Mouse (Mus musculus) left cerebral cortex, adult 2 months (tissue): Measurements from ENCODE around the gene Junb. TPM values are rescaled to one million over a fixed set of nuclear protein-coding genes. Genes with fewer than 3 reads are reported as not detected.

Experiments used
- DNase-seq, 2 experiments: peaks; one replicate each; pipeline ENCODE4 v3.0.0; 2021 to 2022; ENCODE audit warnings: low spot score in 2 of 2, mixed read lengths in 1 of 2; ENCODE audit errors: extremely low spot score in 1 of 2
- H3K27ac ChIP-seq: fragments of 200-600 bp; 2 replicates; pipeline ENCODE4 v1.8.1; 2022
- H3K4me3 ChIP-seq: fragments of 200-600 bp; 2 replicates; pipeline ENCODE4 v1.8.1; 2022
- CTCF ChIP-seq: fragments of 200-600 bp; IDR thresholded peaks from 2 replicates; pipeline ENCODE4 v1.8.1; 2022; ENCODE audit warnings: antibody characterized with exemption, mild to moderate bottlenecking, moderate library complexity
- intact Hi-C: fragments of 180-260 bp; cut with DNase I; formaldehyde crosslinking; loops from one replicate; pipeline ENCODE4 v1.15.1; 2025
- total RNA-seq, 2 experiments: library from RNA; stranded (reverse); gene quantifications; 2 replicates each; pipeline ENCODE4 v1.2.3; 2021

The Junb gene
- total RNA-seq, 2 experiments from 2014 or later, result 99.5 to 145 TPM

- TF ChIP-seq CTCF, result no peak
- peak within 1 kb of the TSS; percentile 90 for H3K27ac ChIP-seq
- H3K4me3 ChIP-seq, result peak within 1 kb of the TSS; percentile 56
- intact Hi-C loops, result no loop called here
- DNase-seq, result peak; percentile 74 to 76
Measured at GRCm38 (mm10) chr8:84969241-84970134, 9.0 kb downstream of the Junb start, which contains the start of the genes Gm49661, Prdx2 and Rnaseh2a. TSS of gene Gm49661 (minus strand) at chr8:84969433. TSS of gene Prdx2 (plus strand) at chr8:84969587. TSS of gene Rnaseh2a (minus strand) at chr8:84969767.

DNA sequence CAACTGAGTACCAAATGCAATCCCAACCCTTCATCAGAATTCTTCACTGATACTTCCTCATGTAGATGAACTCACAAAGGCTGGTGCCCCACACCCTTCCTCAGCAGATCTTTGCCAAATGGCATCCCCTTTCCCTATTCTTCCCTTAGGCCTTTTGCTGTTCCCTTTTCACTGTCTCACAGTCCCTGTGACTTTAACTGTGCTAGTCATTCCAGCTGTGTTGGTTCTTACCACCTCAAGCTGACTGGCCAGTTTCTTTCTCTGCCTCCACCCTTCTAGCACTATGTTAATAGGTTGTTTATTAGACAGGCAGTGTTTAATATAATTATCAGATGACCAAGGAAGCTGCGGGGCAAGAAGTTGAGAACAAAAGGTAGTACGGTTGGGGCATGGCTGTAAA lies 9.9 kb downstream of the Junb start:
- peak overlapping the region; percentile 90 for H3K27ac ChIP-seq
- no peak for DNase-seq

DNA sequence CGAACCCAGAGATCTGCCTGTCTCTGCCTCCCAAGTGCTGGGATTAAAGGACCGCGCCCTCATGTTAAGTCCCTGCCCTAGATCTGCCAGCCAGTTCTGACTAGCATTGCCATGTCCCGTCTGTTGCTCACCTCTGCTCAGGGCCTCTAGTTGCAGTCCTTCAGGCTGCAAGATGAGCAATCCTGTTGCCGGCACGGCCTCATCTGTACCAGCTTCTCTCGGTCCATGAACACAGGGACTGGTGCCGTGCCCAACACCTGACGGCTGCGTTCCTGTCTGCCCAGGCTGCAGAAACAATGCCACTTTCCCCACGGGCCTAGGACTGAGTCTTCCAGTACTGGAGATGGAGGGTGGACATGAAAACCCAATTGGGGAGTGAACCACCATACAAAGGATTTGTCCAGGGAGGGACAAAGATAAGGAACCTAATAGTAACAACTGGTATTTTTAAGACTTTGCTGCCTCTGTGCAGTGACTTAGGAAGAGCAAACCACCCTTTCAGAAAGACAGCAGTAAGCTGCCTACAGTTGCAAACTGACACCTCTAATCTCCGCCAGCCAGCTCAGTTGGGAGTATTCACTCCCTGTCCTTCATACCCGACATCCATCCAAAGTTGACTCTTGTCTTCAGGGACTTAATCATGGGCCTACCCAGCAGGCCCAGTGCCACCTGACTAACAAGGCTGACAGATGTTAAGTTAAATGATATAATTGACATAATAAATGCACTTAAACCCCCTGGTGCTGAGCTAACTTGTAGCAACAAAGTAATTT lies 10.8 kb downstream of the Junb start:
- no peak for DNase-seq
- Histone ChIP-seq H3K27ac (no peak overlapping the region), H3K4me3 (no peak overlapping the region)
- TF ChIP-seq CTCF, result no peak
- intact Hi-C loops, result no loop called here

More for the DNA sequence above, 9.9 kb downstream of the Junb start:
- peak overlapping the region; percentile 56 for H3K4me3 ChIP-seq
- no peak for TF ChIP-seq CTCF
- intact Hi-C loops, result no loop called here

GRCm38 (mm10) chr8:84966603-84967002 lies 11.9 kb downstream of the Junb start:
- no peak overlapping the region for H3K27ac ChIP-seq
- no peak for DNase-seq
- no peak for TF ChIP-seq CTCF
- H3K4me3 ChIP-seq, result no peak overlapping the region
- intact Hi-C loops, result no loop called here

DNA sequence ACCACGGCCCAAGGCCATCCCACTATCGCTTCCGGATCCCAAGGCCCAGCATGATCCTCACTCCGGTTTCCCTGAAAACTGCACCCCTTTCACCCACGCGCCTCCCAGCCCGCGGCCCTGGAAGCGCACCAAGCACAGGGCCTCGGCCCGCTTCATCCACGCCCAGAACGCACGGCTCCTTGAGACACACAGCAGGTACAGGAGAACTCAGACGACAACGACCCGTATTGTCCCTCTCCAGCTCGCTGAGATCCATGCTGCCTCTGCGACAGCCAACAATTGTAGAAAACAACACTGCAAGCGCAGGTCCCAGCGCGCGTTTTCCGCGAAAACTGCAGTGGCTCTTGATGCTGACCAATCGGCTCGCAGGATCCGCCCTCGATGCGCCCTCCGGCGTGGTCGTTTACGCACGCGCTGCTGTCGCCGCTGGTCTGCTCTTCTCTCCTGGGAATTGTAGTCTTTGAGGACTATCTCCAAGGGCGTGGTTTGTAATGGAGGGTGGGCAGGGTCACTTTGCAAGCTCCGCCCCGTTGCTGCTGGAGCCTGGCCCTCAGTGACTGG lies 12.7 kb downstream of the Junb start:
- DNase-seq, result peak; percentile 87 to 93
- intact Hi-C loops, result no loop called here
- H3K27ac ChIP-seq, result peak overlapping the region; percentile 58; the same call in 1 of the 2 replicates
- H3K4me3 ChIP-seq, result peak overlapping the region; percentile 73
- no peak for TF ChIP-seq CTCF

DNA sequence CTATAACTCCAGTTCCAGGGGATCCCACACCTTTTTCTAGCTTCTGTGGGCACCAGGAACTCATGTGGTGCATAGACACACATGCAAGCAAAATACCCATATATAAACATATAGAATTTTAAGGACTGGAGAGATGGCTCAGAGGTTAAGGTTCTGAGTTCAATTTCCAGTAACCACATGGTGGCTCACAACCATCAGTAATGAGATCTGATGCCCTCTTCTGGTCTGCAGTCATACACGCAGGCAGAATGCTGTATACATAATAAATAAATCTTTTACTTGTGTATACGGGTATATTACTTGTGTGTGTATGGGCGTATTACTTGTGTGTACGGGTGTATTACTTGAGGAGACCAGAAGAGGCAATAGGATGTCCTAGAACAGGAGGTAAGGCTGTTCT lies 14.6 kb downstream of the Junb start:
- intact Hi-C loops, result no loop called here
- no peak overlapping the region for H3K4me3 ChIP-seq
- no peak for DNase-seq
- TF ChIP-seq CTCF, result peak; percentile 5
- H3K27ac ChIP-seq, result no peak overlapping the region

- Histone ChIP-seq H3K4me3 (no peak overlapping the region), H3K27ac (no peak overlapping the region)
- intact Hi-C loops, result no loop called here
- DNase-seq, result no peak
- TF ChIP-seq CTCF, result no peak
Measured at GRCm38 (mm10) chr8:84959811-84960210, 18.7 kb downstream of the Junb start.

DNA sequence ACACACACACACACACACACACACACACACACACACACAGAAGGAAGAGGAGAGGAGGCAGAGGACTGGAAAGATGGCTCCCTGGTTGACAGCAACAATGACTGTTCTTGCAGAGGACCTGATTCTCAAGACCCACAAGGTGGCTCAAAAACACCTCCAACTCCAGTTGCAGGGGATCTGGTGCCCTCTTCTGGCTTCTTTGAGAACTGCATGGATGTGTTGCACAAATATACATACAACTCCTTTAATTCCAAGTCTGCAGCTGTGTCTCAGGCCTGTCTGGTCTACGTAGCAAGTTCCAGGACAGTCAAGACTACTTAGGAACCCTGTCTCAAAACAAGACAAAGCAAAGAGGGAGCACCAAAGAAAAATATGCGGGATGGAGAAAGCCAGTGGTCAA lies 21.8 kb downstream of the Junb start:
- peak; percentile 62 to 81 for DNase-seq
- Histone ChIP-seq H3K27ac (no peak overlapping the region), H3K4me3 (no peak overlapping the region)
- TF ChIP-seq CTCF, result peak; percentile 83
- intact Hi-C loops, result loop anchor here (2.0 kb wide), 1 partner anchor 28 kb away; no protein-coding TSS in a partner anchor

DNA sequence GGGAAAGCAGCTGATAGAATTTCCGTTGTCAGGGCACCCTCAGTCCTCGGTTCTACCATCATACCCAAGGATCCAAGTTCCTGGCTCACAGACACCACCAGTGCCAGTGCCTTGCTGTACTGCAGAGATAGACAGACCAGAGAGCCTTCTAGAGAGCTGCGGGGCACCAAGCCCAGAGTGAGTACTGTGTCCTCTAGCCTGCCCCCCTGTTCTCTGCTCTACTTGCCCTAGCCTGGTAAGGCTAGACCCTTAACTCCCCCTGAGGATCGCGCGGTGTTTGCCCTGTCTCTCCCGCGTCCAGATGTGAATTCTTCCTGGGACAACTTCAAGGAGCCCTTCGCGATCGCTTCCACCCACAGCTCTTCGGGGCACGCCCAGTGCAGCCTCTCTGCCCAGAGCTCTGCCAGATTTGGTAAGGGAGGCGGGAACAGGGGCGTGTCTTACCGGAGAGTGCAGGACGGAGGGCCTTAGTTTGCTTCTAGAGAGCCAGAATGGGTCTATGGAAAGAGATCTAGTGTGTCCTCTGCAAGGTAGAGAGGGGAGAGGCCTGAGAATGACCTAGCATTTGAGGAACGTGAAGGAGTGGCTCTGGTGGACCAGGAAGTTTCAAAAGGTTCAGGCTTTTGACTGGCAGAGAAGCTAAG lies 25.8 kb downstream of the Junb start:
- H3K4me3 ChIP-seq, result no peak overlapping the region
- intact Hi-C loops, result no loop called here
- TF ChIP-seq CTCF, result no peak
- DNase-seq, result no peak
- no peak overlapping the region for H3K27ac ChIP-seq

GRCm38 (mm10) chr8:84949753-84950152 lies 28.8 kb downstream of the Junb start:
- DNase-seq, result no peak
- TF ChIP-seq CTCF, result no peak; the same call in 1 of the 2 replicates
- Histone ChIP-seq H3K4me3 (no peak overlapping the region), H3K27ac (no peak overlapping the region)
- intact Hi-C loops, result no loop called here

DNA sequence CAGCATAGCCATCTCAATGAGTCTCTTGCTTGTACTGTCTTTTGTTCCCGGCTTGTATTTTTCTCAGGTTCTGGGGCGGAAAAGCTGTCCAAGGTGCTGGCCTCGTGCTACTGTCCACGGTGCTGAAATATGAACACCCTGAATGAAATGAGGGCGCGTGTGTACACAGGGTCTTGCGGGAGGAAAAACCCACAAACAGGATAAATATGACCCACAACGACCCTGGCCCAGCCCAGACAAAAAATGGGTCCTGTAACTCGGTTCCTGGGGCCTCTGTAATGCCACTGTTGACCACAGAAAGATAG lies 31.3 kb downstream of the Junb start:
- H3K27ac ChIP-seq, result no peak overlapping the region
- no peak for DNase-seq
- H3K4me3 ChIP-seq, result no peak overlapping the region
- TF ChIP-seq CTCF, result no peak
- intact Hi-C loops, result no loop called here
